Comparison of ENCODE assay signal across 9 mouse cellular contexts in the genomic region with DNA sequence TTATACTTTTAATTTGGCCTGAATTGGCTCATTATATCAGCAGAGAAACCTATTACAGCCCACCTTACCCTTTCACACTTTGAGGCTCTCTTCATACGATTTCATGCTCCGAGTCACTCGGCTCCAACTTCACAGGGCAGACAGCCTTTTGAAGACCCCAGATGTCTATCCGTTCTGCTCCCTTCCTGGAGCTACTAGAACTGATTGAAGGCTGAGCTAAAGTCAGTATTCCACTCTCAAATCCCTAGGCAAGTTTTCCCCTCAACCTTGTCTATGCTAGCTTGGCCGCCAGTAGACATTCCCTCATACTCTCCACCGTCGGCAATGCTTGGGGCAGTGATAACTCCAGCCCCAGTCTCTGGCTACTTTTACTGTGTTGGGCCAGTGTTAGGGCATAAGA. TPM values are rescaled to one million over a fixed set of nuclear protein-coding genes. Genes with fewer than 3 reads are reported as not detected.
DNase-seq lines count a peak whose midpoint lies in the region; ATAC-seq and TF ChIP-seq lines count a peak whose summit lies in the region.
"Had no signal": no experiment of that assay in that cellular context is flagged by ENCODE, and none has a peak within 500 bp of the region (broad histone marks: within the 10 kb centered on the region; RNA-seq: fewer than 3 reads in every experiment).

No protein-coding gene starts in this region.

- H3K4me3 ChIP-seq in forebrain, embryonic 12.5 days (replicated peaks) = no peak overlapping the region
- H3K4me3 ChIP-seq in forebrain, embryonic 15.5 days = no peak overlapping the region
- peak overlapping the region; percentile 14 for H3K4me3 ChIP-seq in lung, embryonic 14.5 days (ENCODE audit: low read depth, low read length)
- peak overlapping the region; percentile 34 for H3K4me3 ChIP-seq in brown adipose tissue, adult 24 weeks (ENCODE audit: insufficient read depth, low read depth, low read length)
- H3K4me3 ChIP-seq in liver, embryonic 15.5 days (replicated peaks) = peak overlapping the region; percentile 84

- no peak for TF ChIP-seq CTCF in lung, embryonic 14.5 days (IDR thresholded peaks at IDR 0.05; ENCODE audit: low read depth)

- H3K4me2 ChIP-seq in forebrain, embryonic 12.5 days = no peak overlapping the region
- no peak overlapping the region for H3K4me2 ChIP-seq in forebrain, embryonic 15.5 days (replicated peaks)
- H3K4me2 ChIP-seq in lung, embryonic 14.5 days = peak overlapping the region; percentile 97
- peak overlapping the region; percentile 100 for H3K4me2 ChIP-seq in liver, embryonic 15.5 days

- WGBS in forebrain, embryonic 12.5 days = 57% methylated on average over 7 of the region's 7 CpGs
- 52% methylated on average over 7 of the region's 7 CpGs for WGBS in forebrain, embryonic 15.5 days
- 20% methylated on average over 7 of the region's 7 CpGs for WGBS in lung, embryonic 14.5 days
- 31% methylated on average over 7 of the region's 7 CpGs for WGBS in liver, embryonic 15.5 days (ENCODE audit: insufficient replicate concordance)

- H3K27ac ChIP-seq in forebrain, embryonic 12.5 days = 0 out of 2 replicates have a peak overlapping the region, but pooled peaks have one; percentile 37
- H3K27ac ChIP-seq in forebrain, embryonic 15.5 days (replicated peaks) = no peak overlapping the region
- peak overlapping the region; percentile 98 for H3K27ac ChIP-seq in lung, embryonic 14.5 days (ENCODE audit: low read depth)
- H3K27ac ChIP-seq in brown adipose tissue, adult 24 weeks (replicated peaks; ENCODE audit: low read depth, low read length) = peak overlapping the region; percentile 82
- peak overlapping the region; percentile 87 for H3K27ac ChIP-seq in liver, embryonic 15.5 days (replicated peaks)

- H3K36me3 ChIP-seq in forebrain, embryonic 12.5 days (replicated peaks) = peaks cover under 1% of the 10 kb centered on the region; the same call in 1 of the 2 replicates
- H3K36me3 ChIP-seq in forebrain, embryonic 15.5 days = no peaks in the 10 kb centered on the region
- peaks cover 4% of the 10 kb centered on the region for H3K36me3 ChIP-seq in lung, embryonic 14.5 days (ENCODE audit: insufficient read depth)
- 0 out of 2 replicates have a peak, but pooled peaks cover 3% of the 10 kb centered on the region for H3K36me3 ChIP-seq in liver, embryonic 15.5 days (replicated peaks)

- no peak for DNase-seq in lung, embryonic 14.5 days
- DNase-seq in lung, postnatal 4 days = no peak
- DNase-seq in ovary, postnatal 14 days (ENCODE audit: low spot score) = no peak
- DNase-seq in right cerebral cortex, postnatal 14 days = no peak
- DNase-seq: adrenal gland, adult 8-10 months had no signal

- H3K27me3 ChIP-seq in forebrain, embryonic 12.5 days = no peaks in the 10 kb centered on the region
- no peaks in the 10 kb centered on the region for H3K27me3 ChIP-seq in forebrain, embryonic 15.5 days
- no peaks in the 10 kb centered on the region for H3K27me3 ChIP-seq in lung, embryonic 14.5 days (ENCODE audit: insufficient read depth, low read length)
- peaks cover 12% of the 10 kb centered on the region; the same call in 1 of the 2 replicates for H3K27me3 ChIP-seq in liver, embryonic 15.5 days

- ATAC-seq in forebrain, embryonic 12.5 days (ENCODE audit: low FRiP score) = no peak
- no peak for ATAC-seq in forebrain, embryonic 15.5 days (replicated peaks)
- no peak for ATAC-seq in lung, embryonic 14.5 days (ENCODE audit: insufficient read depth)
- ATAC-seq in liver, embryonic 15.5 days (ENCODE audit: insufficient read depth) = no peak

- no peaks in the 10 kb centered on the region for H3K9me3 ChIP-seq in forebrain, embryonic 12.5 days
- H3K9me3 ChIP-seq in forebrain, embryonic 15.5 days = no peaks in the 10 kb centered on the region
- H3K9me3 ChIP-seq in lung, embryonic 14.5 days (ENCODE audit: low read depth, low read length) = no peaks in the 10 kb centered on the region
- H3K9me3 ChIP-seq in liver, embryonic 15.5 days (replicated peaks) = no peaks in the 10 kb centered on the region

- no peak overlapping the region for H3K9ac ChIP-seq in forebrain, embryonic 12.5 days
- H3K9ac ChIP-seq in forebrain, embryonic 15.5 days (replicated peaks) = no peak overlapping the region
- no peak overlapping the region; the same call in 1 of the 2 replicates for H3K9ac ChIP-seq in lung, embryonic 14.5 days
- peak overlapping the region; percentile 15; the same call in 1 of the 2 replicates for H3K9ac ChIP-seq in liver, embryonic 15.5 days

- H3K4me1 ChIP-seq in forebrain, embryonic 12.5 days = peaks cover 63% of the 10 kb centered on the region
- H3K4me1 ChIP-seq in forebrain, embryonic 15.5 days = peaks cover 50% of the 10 kb centered on the region
- peaks cover 44% of the 10 kb centered on the region for H3K4me1 ChIP-seq in lung, embryonic 14.5 days (ENCODE audit: insufficient read depth)
- peaks cover 16% of the 10 kb centered on the region for H3K4me1 ChIP-seq in brown adipose tissue, adult 24 weeks (ENCODE audit: control insufficient read depth, insufficient read depth, insufficient read length, low read length)
- peaks cover 75% of the 10 kb centered on the region for H3K4me1 ChIP-seq in liver, embryonic 15.5 days (replicated peaks)

RNA-seq across cellular contexts. Expression of a gene that starts 0.4 kb away (rescaled TPM):
- polyA plus RNA-seq in forebrain, embryonic 12.5 days (2016; fragmentation: Nextera tagmentation; extraction: Ambion mirVana) = 2.0 and 2.7 TPM in 2 replicates
- 2.7 and 3.2 TPM in 2 replicates for polyA plus RNA-seq in forebrain, embryonic 15.5 days (2015; fragmentation: Nextera tagmentation; extraction: Ambion mirVana)
- polyA plus RNA-seq in lung, embryonic 14.5 days (2014; fragmentation: Nextera tagmentation; extraction: Ambion mirVana) = 13.6 and 14.5 TPM in 2 replicates
- polyA plus RNA-seq in brown adipose tissue, adult 24 weeks (2012; ENCODE audit: insufficient read depth, insufficient read length, missing spikeins) = 3.3 and 7.5 TPM in 2 replicates
- 14.9 and 17.6 TPM in 2 replicates for polyA plus RNA-seq in liver, embryonic 15.5 days (2015; fragmentation: Nextera tagmentation; extraction: Ambion mirVana)

RNA-seq across cellular contexts. Expression of a gene that starts 1.9 kb away (rescaled TPM):
- 16.6 and 17.8 TPM in 2 replicates for polyA plus RNA-seq in forebrain, embryonic 12.5 days (2016; fragmentation: Nextera tagmentation; extraction: Ambion mirVana)
- 6.8 and 7.5 TPM in 2 replicates for polyA plus RNA-seq in forebrain, embryonic 15.5 days (2015; fragmentation: Nextera tagmentation; extraction: Ambion mirVana)
- polyA plus RNA-seq in lung, embryonic 14.5 days (2014; fragmentation: Nextera tagmentation; extraction: Ambion mirVana) = 10.1 and 10.4 TPM in 2 replicates
- polyA plus RNA-seq in brown adipose tissue, adult 24 weeks (2012; ENCODE audit: insufficient read depth, insufficient read length, missing spikeins) = 19.9 and 35.5 TPM in 2 replicates
- polyA plus RNA-seq in liver, embryonic 15.5 days (2015; fragmentation: Nextera tagmentation; extraction: Ambion mirVana) = 2.4 and 2.8 TPM in 2 replicates

RNA-seq across cellular contexts. Expression of a gene that starts 8.5 kb away (rescaled TPM):
- 2.6 and 2.9 TPM in 2 replicates for polyA plus RNA-seq in forebrain, embryonic 12.5 days (2016; fragmentation: Nextera tagmentation; extraction: Ambion mirVana)
- polyA plus RNA-seq in forebrain, embryonic 15.5 days (2015; fragmentation: Nextera tagmentation; extraction: Ambion mirVana) = 1.8 TPM in 2 replicates
- polyA plus RNA-seq in lung, embryonic 14.5 days (2014; fragmentation: Nextera tagmentation; extraction: Ambion mirVana) = 64.7 and 74.6 TPM in 2 replicates
- not detected in 2 replicates for polyA plus RNA-seq in brown adipose tissue, adult 24 weeks (2012; ENCODE audit: insufficient read depth, insufficient read length, missing spikeins)
- 0.70 and 0.88 TPM in 2 replicates for polyA plus RNA-seq in liver, embryonic 15.5 days (2015; fragmentation: Nextera tagmentation; extraction: Ambion mirVana)

RNA-seq across cellular contexts. Expression of a gene that starts 14.3 kb away (rescaled TPM):
- polyA plus RNA-seq in forebrain, embryonic 12.5 days (2016; fragmentation: Nextera tagmentation; extraction: Ambion mirVana) = 241 and 247 TPM in 2 replicates
- polyA plus RNA-seq in forebrain, embryonic 15.5 days (2015; fragmentation: Nextera tagmentation; extraction: Ambion mirVana) = 313 and 321 TPM in 2 replicates
- polyA plus RNA-seq in lung, embryonic 14.5 days (2014; fragmentation: Nextera tagmentation; extraction: Ambion mirVana) = 78.7 and 84.9 TPM in 2 replicates
- polyA plus RNA-seq in brown adipose tissue, adult 24 weeks (2012; ENCODE audit: insufficient read depth, insufficient read length, missing spikeins) = 104 and 110 TPM in 2 replicates
- polyA plus RNA-seq in liver, embryonic 15.5 days (2015; fragmentation: Nextera tagmentation; extraction: Ambion mirVana) = 88.4 and 106 TPM in 2 replicates

RNA-seq across cellular contexts. Expression of a gene that starts 14.9 kb away (rescaled TPM):
- polyA plus RNA-seq in forebrain, embryonic 12.5 days (2016; fragmentation: Nextera tagmentation; extraction: Ambion mirVana) = 70.5 and 73.9 TPM in 2 replicates
- 89.2 and 91.1 TPM in 2 replicates for polyA plus RNA-seq in forebrain, embryonic 15.5 days (2015; fragmentation: Nextera tagmentation; extraction: Ambion mirVana)
- 52.5 and 54.1 TPM in 2 replicates for polyA plus RNA-seq in lung, embryonic 14.5 days (2014; fragmentation: Nextera tagmentation; extraction: Ambion mirVana)
- polyA plus RNA-seq in brown adipose tissue, adult 24 weeks (2012; ENCODE audit: insufficient read depth, insufficient read length, missing spikeins) = 89.0 and 120 TPM in 2 replicates
- polyA plus RNA-seq in liver, embryonic 15.5 days (2015; fragmentation: Nextera tagmentation; extraction: Ambion mirVana) = 21.1 and 23.6 TPM in 2 replicates

Comparison
In these comparisons a context has a peak if more than half of its experiments do, and no peak if none do; other contexts are left out.
1. H3K4me2 ChIP-seq: peak in lung, embryonic 14.5 days (single experiment) and liver, embryonic 15.5 days (single experiment); none in forebrain, embryonic 12.5 days (single experiment) and forebrain, embryonic 15.5 days (single experiment).
2. H3K4me3 ChIP-seq: peak in lung, embryonic 14.5 days (single experiment), brown adipose tissue, adult 24 weeks (single experiment) and liver, embryonic 15.5 days (single experiment); none in forebrain, embryonic 12.5 days (single experiment) and forebrain, embryonic 15.5 days (single experiment).
3. RNA of a gene that starts 8.5 kb away (polyA plus RNA-seq): 64.7 to 74.6 TPM in lung, embryonic 14.5 days; 2.6 to 2.9 TPM in forebrain, embryonic 12.5 days, 1.8 TPM in forebrain, embryonic 15.5 days, 0.70 to 0.88 TPM in liver, embryonic 15.5 days and not detected in brown adipose tissue, adult 24 weeks; every median in the first group is over 10 times any median in the second.